Comparison of ENCODE assay signal across 15 mouse cellular contexts in the genomic region with DNA sequence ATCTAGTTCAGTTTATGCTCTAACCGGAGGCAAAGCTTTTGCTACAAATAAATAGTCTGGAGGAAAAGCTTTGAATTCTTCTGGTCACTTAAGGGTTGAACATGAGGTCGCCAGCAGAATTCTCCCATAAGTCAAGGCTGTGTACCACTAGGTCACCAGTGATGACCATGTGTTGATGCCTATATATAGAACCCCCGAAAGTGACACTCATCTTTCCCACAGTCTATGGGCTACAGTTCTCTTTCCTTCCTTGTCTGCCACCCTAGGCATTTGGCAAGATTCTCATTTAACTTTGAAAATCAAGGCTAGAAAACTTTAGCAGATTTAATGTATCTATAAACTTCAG.
A peak's percentile ranks its signal among the peaks of the same experiment; 100 is the strongest.
DNase-seq lines count a peak whose midpoint lies in the region; ATAC-seq and TF ChIP-seq lines count a peak whose summit lies in the region.
"Had no signal": no experiment of that assay in that cellular context is flagged by ENCODE, and none has a peak within 500 bp of the region (broad histone marks: within the 10 kb centered on the region; RNA-seq: fewer than 3 reads in every experiment).

No protein-coding gene starts in this region.

- no peaks in the 10 kb centered on the region for H3K9me3 ChIP-seq in heart, embryonic 13.5 days
- no peaks in the 10 kb centered on the region for H3K9me3 ChIP-seq in kidney, postnatal 0 days (replicated peaks; ENCODE audit: low read length)
- H3K9me3 ChIP-seq in embryonic facial prominence, embryonic 14.5 days (ENCODE audit: control insufficient read depth, low read length), result no peaks in the 10 kb centered on the region
- no peaks in the 10 kb centered on the region for H3K9me3 ChIP-seq in limb, embryonic 15.5 days
- H3K9me3 ChIP-seq in neural tube, embryonic 15.5 days (replicated peaks), result no peaks in the 10 kb centered on the region
- H3K9me3 ChIP-seq: midbrain, embryonic 15.5 days had no signal

- no peak overlapping the region for H3K4me2 ChIP-seq in heart, embryonic 13.5 days
- H3K4me2 ChIP-seq in kidney, postnatal 0 days (ENCODE audit: low read length), result no peak overlapping the region
- H3K4me2 ChIP-seq in embryonic facial prominence, embryonic 14.5 days (ENCODE audit: low read depth, low read length), result no peak overlapping the region
- no peak overlapping the region for H3K4me2 ChIP-seq in limb, embryonic 15.5 days
- H3K4me2 ChIP-seq in neural tube, embryonic 15.5 days, result no peak overlapping the region
- H3K4me2 ChIP-seq: hindbrain, embryonic 14.5 days; midbrain, embryonic 15.5 days had no signal

- H3K4me1 ChIP-seq in heart, embryonic 13.5 days, result peaks cover 15% of the 10 kb centered on the region
- 0 out of 2 replicates have a peak, but pooled peaks cover 4% of the 10 kb centered on the region for H3K4me1 ChIP-seq in kidney, postnatal 0 days (replicated peaks; ENCODE audit: insufficient read depth, low read length)
- H3K4me1 ChIP-seq in embryonic facial prominence, embryonic 14.5 days (ENCODE audit: control insufficient read depth, insufficient read depth, low read length), result peaks cover 19% of the 10 kb centered on the region
- peaks cover 16% of the 10 kb centered on the region; the same call in 1 of the 2 replicates for H3K4me1 ChIP-seq in limb, embryonic 15.5 days
- no peaks in the 10 kb centered on the region for H3K4me1 ChIP-seq in neural tube, embryonic 15.5 days
- H3K4me1 ChIP-seq: midbrain, embryonic 15.5 days had no signal

- H3K27ac ChIP-seq in heart, embryonic 13.5 days (replicated peaks), result peak overlapping the region; percentile 51
- H3K27ac ChIP-seq in kidney, postnatal 0 days, result peak overlapping the region; percentile 20; the same call in 1 of the 2 replicates
- peak overlapping the region; percentile 77 for H3K27ac ChIP-seq in embryonic facial prominence, embryonic 14.5 days (replicated peaks; ENCODE audit: low read depth, low read length)
- peak overlapping the region; percentile 39; the same call in 1 of the 2 replicates for H3K27ac ChIP-seq in limb, embryonic 15.5 days
- no peak overlapping the region for H3K27ac ChIP-seq in neural tube, embryonic 15.5 days (replicated peaks)
- H3K27ac ChIP-seq: hindbrain, embryonic 14.5 days; layer of hippocampus, adult 2 months; left cerebral cortex, adult 2 months; midbrain, embryonic 15.5 days had no signal

- no peak overlapping the region for H3K9ac ChIP-seq in heart, embryonic 13.5 days
- no peak overlapping the region for H3K9ac ChIP-seq in kidney, postnatal 0 days (ENCODE audit: low read depth, low read length)
- no peak overlapping the region for H3K9ac ChIP-seq in embryonic facial prominence, embryonic 14.5 days (ENCODE audit: low read depth, low read length)
- H3K9ac ChIP-seq in limb, embryonic 15.5 days, result no peak overlapping the region
- H3K9ac ChIP-seq in neural tube, embryonic 15.5 days (replicated peaks), result no peak overlapping the region
- H3K9ac ChIP-seq: hindbrain, embryonic 14.5 days; midbrain, embryonic 15.5 days had no signal

- TF ChIP-seq CTCF in kidney, postnatal 0 days (IDR thresholded peaks at IDR 0.05; ENCODE audit: low read depth), result no peak

- DNase-seq in heart, postnatal 10 days, result no peak
- no peak for DNase-seq in kidney, postnatal 0 days (ENCODE audit: low spot score)
- DNase-seq in kidney, postnatal 4 days, result no peak
- no peak for DNase-seq in embryonic facial prominence, embryonic 14.5 days (ENCODE audit: low spot score)
- no peak for DNase-seq in spleen, postnatal 10 days (ENCODE audit: low spot score in 2 of 2)
- DNase-seq: adrenal gland, postnatal 10 days; cerebellum, adult 18-20 months; thymus, postnatal 25 days had no signal

- no peak overlapping the region for H3K4me3 ChIP-seq in heart, embryonic 13.5 days
- no peak overlapping the region for H3K4me3 ChIP-seq in kidney, postnatal 0 days (replicated peaks; ENCODE audit: low read depth, low read length)
- no peak overlapping the region for H3K4me3 ChIP-seq in embryonic facial prominence, embryonic 14.5 days (ENCODE audit: low read depth, low read length)
- no peak overlapping the region for H3K4me3 ChIP-seq in limb, embryonic 15.5 days
- no peak overlapping the region for H3K4me3 ChIP-seq in neural tube, embryonic 15.5 days (replicated peaks)
- H3K4me3 ChIP-seq: layer of hippocampus, adult 2 months; left cerebral cortex, adult 2 months; midbrain, embryonic 15.5 days had no signal

- no peaks in the 10 kb centered on the region for H3K27me3 ChIP-seq in heart, embryonic 13.5 days (replicated peaks)
- no peaks in the 10 kb centered on the region for H3K27me3 ChIP-seq in kidney, postnatal 0 days (ENCODE audit: insufficient read depth, low read length)
- H3K27me3 ChIP-seq in embryonic facial prominence, embryonic 14.5 days (replicated peaks; ENCODE audit: control insufficient read depth, insufficient read depth, low read length), result no peaks in the 10 kb centered on the region
- no peaks in the 10 kb centered on the region for H3K27me3 ChIP-seq in limb, embryonic 15.5 days
- no peaks in the 10 kb centered on the region for H3K27me3 ChIP-seq in neural tube, embryonic 15.5 days (replicated peaks)
- H3K27me3 ChIP-seq: midbrain, embryonic 15.5 days had no signal

- WGBS in heart, embryonic 13.5 days, result 41% methylated on average over 3 of the region's 3 CpGs
- WGBS in kidney, postnatal 0 days, result 42% methylated on average over 3 of the region's 3 CpGs
- WGBS in embryonic facial prominence, embryonic 14.5 days, result 51% methylated on average over 3 of the region's 3 CpGs
- WGBS in limb, embryonic 15.5 days, result 52% methylated on average over 3 of the region's 3 CpGs
- WGBS in neural tube, embryonic 15.5 days, result 73% methylated on average over 3 of the region's 3 CpGs

- ATAC-seq in heart, embryonic 13.5 days (ENCODE audit: extremely low read depth, insufficient number of reproducible peaks, low FRiP score, low TSS enrichment), result no peak
- ATAC-seq in kidney, postnatal 0 days (replicated peaks; ENCODE audit: low FRiP score, low read depth), result peak; percentile 49; the same call in 1 of the 2 replicates
- no peak for ATAC-seq in embryonic facial prominence, embryonic 14.5 days (ENCODE audit: low read depth)
- no peak for ATAC-seq in limb, embryonic 15.5 days (ENCODE audit: insufficient number of reproducible peaks, low FRiP score, low TSS enrichment, low read depth)
- ATAC-seq in neural tube, embryonic 15.5 days (ENCODE audit: low FRiP score), result no peak
- ATAC-seq: midbrain, embryonic 15.5 days had no signal

- no peaks in the 10 kb centered on the region for H3K36me3 ChIP-seq in heart, embryonic 13.5 days
- no peaks in the 10 kb centered on the region for H3K36me3 ChIP-seq in kidney, postnatal 0 days (ENCODE audit: insufficient read depth, low read length)
- no peaks in the 10 kb centered on the region for H3K36me3 ChIP-seq in embryonic facial prominence, embryonic 14.5 days (ENCODE audit: control insufficient read depth, insufficient read depth, low read length)
- H3K36me3 ChIP-seq in limb, embryonic 15.5 days, result no peaks in the 10 kb centered on the region
- no peaks in the 10 kb centered on the region for H3K36me3 ChIP-seq in neural tube, embryonic 15.5 days
- H3K36me3 ChIP-seq: midbrain, embryonic 15.5 days had no signal

- intact Hi-C loops in heart, postnatal 10 days (cut with DNase I), result no loop called here
